Mouse (Mus musculus): Measurements from ENCODE around the gene Gabarapl2.
A peak's percentile ranks its signal among the peaks of the same experiment; 100 is the strongest.
"Not testable (repeated sequence)": the region's sequence is repeated elsewhere in the genome, so short reads cannot be mapped to it uniquely, and the experiment has no call there.

The Gabarapl2 gene

GRCm38 (mm10) chr8:111937184-111937583 lies 3.3 kb upstream of the Gabarapl2 start:
- DNase-seq (ENCODE audit: low spot score), result no peak

- not testable (repeated sequence) for DNase-seq (ENCODE audit: low spot score)
These were observed 2.2 kb upstream of the Gabarapl2 start for GRCm38 (mm10) chr8:111938076-111938985.

- DNase-seq (ENCODE audit: low spot score), result no peak
These were observed 874 bp upstream of the Gabarapl2 start for GRCm38 (mm10) chr8:111939516-111940142.

- DNase-seq (ENCODE audit: low spot score), result peak; percentile 5
These were observed 575 bp downstream of the Gabarapl2 start for GRCm38 (mm10) chr8:111941101-111941454.

GRCm38 (mm10) chr8:111943544-111943943 lies 3.0 kb downstream of the Gabarapl2 start:
- no peak for DNase-seq (ENCODE audit: low spot score)

- no peak for DNase-seq (ENCODE audit: low spot score)
These were observed 6.6 kb downstream of the Gabarapl2 start for GRCm38 (mm10) chr8:111947144-111947543.

- DNase-seq (ENCODE audit: low spot score), result no peak
These were observed 7.5 kb downstream of the Gabarapl2 start for GRCm38 (mm10) chr8:111947954-111948353.

GRCm38 (mm10) chr8:111950846-111951245 lies 10.3 kb downstream of the Gabarapl2 start:
- DNase-seq (ENCODE audit: low spot score), result no peak

- no peak for DNase-seq (ENCODE audit: low spot score)
These were observed 10.8 kb downstream of the Gabarapl2 start for GRCm38 (mm10) chr8:111951317-111951716.

- no peak for DNase-seq (ENCODE audit: low spot score)
These were observed 11.4 kb downstream of the Gabarapl2 start for GRCm38 (mm10) chr8:111951936-111952335.

GRCm38 (mm10) chr8:111954844-111955594 lies 14.5 kb downstream of the Gabarapl2 start:
- DNase-seq (ENCODE audit: low spot score), result no peak

GRCm38 (mm10) chr8:111955879-111956278 lies 15.4 kb downstream of the Gabarapl2 start:
- DNase-seq (ENCODE audit: low spot score), result no peak

GRCm38 (mm10) chr8:111957231-111957630 lies 16.7 kb downstream of the Gabarapl2 start:
- DNase-seq (ENCODE audit: low spot score), result no peak

- DNase-seq (ENCODE audit: low spot score), result no peak
These were observed 20.3 kb downstream of the Gabarapl2 start for GRCm38 (mm10) chr8:111960591-111961321.

GRCm38 (mm10) chr8:111961330-111961729 lies 20.8 kb downstream of the Gabarapl2 start:
- no peak for DNase-seq (ENCODE audit: low spot score)

- DNase-seq (ENCODE audit: low spot score), result no peak
These were observed 22.1 kb downstream of the Gabarapl2 start for GRCm38 (mm10) chr8:111962589-111962988.

GRCm38 (mm10) chr8:111963091-111963490 lies 22.6 kb downstream of the Gabarapl2 start:
- DNase-seq (ENCODE audit: low spot score), result no peak

GRCm38 (mm10) chr8:111963546-111963945 lies 23.0 kb downstream of the Gabarapl2 start:
- no peak for DNase-seq (ENCODE audit: low spot score)

- DNase-seq (ENCODE audit: low spot score), result no peak
These were observed 23.8 kb downstream of the Gabarapl2 start for GRCm38 (mm10) chr8:111964351-111964750.

GRCm38 (mm10) chr8:111964849-111965561 lies 24.5 kb downstream of the Gabarapl2 start:
- no peak for DNase-seq (ENCODE audit: low spot score)

- no peak for DNase-seq (ENCODE audit: low spot score)
These were observed 26.9 kb downstream of the Gabarapl2 start for GRCm38 (mm10) chr8:111967246-111967870.

Data from ovary, postnatal 10 days (tissue).